In genomic region chr2:121041098-121041497, GRCm38 (mm10) we compare ENCODE assay signal across 8 mouse cellular contexts. TPM values are rescaled to one million over a fixed set of nuclear protein-coding genes. Genes with fewer than 3 reads are reported as not detected.
DNase-seq lines count a peak whose midpoint lies in the region; ATAC-seq lines count a peak whose summit lies in the region.

No protein-coding gene starts in this region.

- H3K27me3 ChIP-seq in embryonic facial prominence, embryonic 14.5 days (replicated peaks; ENCODE audit: control insufficient read depth, insufficient read depth, low read length) = no peaks in the 10 kb centered on the region

- no peak overlapping the region for H3K4me2 ChIP-seq in embryonic facial prominence, embryonic 14.5 days (ENCODE audit: low read depth, low read length)

- H3K4me1 ChIP-seq in embryonic facial prominence, embryonic 14.5 days (ENCODE audit: control insufficient read depth, insufficient read depth, low read length) = no peaks in the 10 kb centered on the region

- no peaks in the 10 kb centered on the region for H3K36me3 ChIP-seq in embryonic facial prominence, embryonic 14.5 days (ENCODE audit: control insufficient read depth, insufficient read depth, low read length)

- no peak for ATAC-seq in embryonic facial prominence, embryonic 14.5 days (ENCODE audit: low read depth)

- H3K9ac ChIP-seq in embryonic facial prominence, embryonic 14.5 days (ENCODE audit: low read depth, low read length) = no peak overlapping the region

- no peaks in the 10 kb centered on the region for H3K9me3 ChIP-seq in embryonic facial prominence, embryonic 14.5 days (ENCODE audit: control insufficient read depth, low read length)

- H3K4me3 ChIP-seq in embryonic facial prominence, embryonic 14.5 days (ENCODE audit: low read depth, low read length) = no peak overlapping the region

- peak; percentile 8 for DNase-seq in gastrocnemius, adult 18-20 months (ENCODE audit: low spot score)
- no peak for DNase-seq in gastrocnemius, postnatal 4 days (ENCODE audit: low spot score in 2 of 2)
- DNase-seq in urinary bladder, postnatal 25 days (ENCODE audit: low spot score) = peak; percentile 16
- no peak for DNase-seq in urinary bladder, adult 2 months (ENCODE audit: low spot score)
- DNase-seq in embryonic facial prominence, embryonic 14.5 days (ENCODE audit: low spot score) = peak; percentile 54
- DNase-seq in layer of hippocampus, postnatal 36 days = peak; percentile 15 to 16
- peak; percentile 71 for DNase-seq in retina, embryonic 14.5 days (ENCODE audit: low spot score)
- DNase-seq in ovary, adult 18-20 months (ENCODE audit: low spot score) = no peak

- H3K27ac ChIP-seq in embryonic facial prominence, embryonic 14.5 days (replicated peaks; ENCODE audit: low read depth, low read length) = no peak overlapping the region

- 51% methylated on average over 5 of the region's 5 CpGs for WGBS in embryonic facial prominence, embryonic 14.5 days

RNA-seq across cellular contexts. Expression of gene Epb42, which starts 4.2 kb away (rescaled TPM):
- not detected for total RNA-seq in gastrocnemius, adult 18-20 months (2021)
- under 1 TPM; 0.52 to 0.57 TPM for total RNA-seq in gastrocnemius, postnatal 4 days (2021)
- 0.22 and 0.38 TPM in 2 replicates for polyA plus RNA-seq in urinary bladder, adult 2 months (2012; rRNA removed)
- 0.71 and 1.5 TPM in 2 replicates for polyA plus RNA-seq in embryonic facial prominence, embryonic 14.5 days (2014; fragmentation: Nextera tagmentation; extraction: Ambion mirVana)
- total RNA-seq in layer of hippocampus, postnatal 36 days (2021) = not detected

RNA-seq across cellular contexts. Expression of gene Ccndbp1, which starts 32.9 kb away (rescaled TPM):
- 10 to 100 TPM; 32.8 to 37.9 TPM for total RNA-seq in gastrocnemius, adult 18-20 months (2021)
- total RNA-seq in gastrocnemius, postnatal 4 days (2021) = 10 to 100 TPM; 22.2 to 22.4 TPM
- polyA plus RNA-seq in urinary bladder, adult 2 months (2012; rRNA removed) = 61.7 and 71.0 TPM in 2 replicates
- polyA plus RNA-seq in embryonic facial prominence, embryonic 14.5 days (2014; fragmentation: Nextera tagmentation; extraction: Ambion mirVana) = 36.6 and 42.8 TPM in 2 replicates
- total RNA-seq in layer of hippocampus, postnatal 36 days (2021) = 10 to 100 TPM; 57.0 to 58.5 TPM

RNA-seq across cellular contexts. Expression of gene Tgm5, which starts 44.5 kb away (rescaled TPM):
- total RNA-seq in gastrocnemius, adult 18-20 months (2021) = under 1 TPM; 0.14 to 0.33 TPM
- under 1 TPM in 1 of 2 experiments, not detected in 1; 0.17 TPM for total RNA-seq in gastrocnemius, postnatal 4 days (2021)
- 2.1 and 3.3 TPM in 2 replicates for polyA plus RNA-seq in urinary bladder, adult 2 months (2012; rRNA removed)
- polyA plus RNA-seq in embryonic facial prominence, embryonic 14.5 days (2014; fragmentation: Nextera tagmentation; extraction: Ambion mirVana) = 0.38 and 0.86 TPM in 2 replicates
- total RNA-seq in layer of hippocampus, postnatal 36 days (2021) = not detected

Comparison
In these comparisons a context has a peak if more than half of its experiments do, and no peak if none do; other contexts are left out.
1. DNase-seq: peak in gastrocnemius, adult 18-20 months (single experiment), urinary bladder, postnatal 25 days (single experiment), embryonic facial prominence, embryonic 14.5 days (single experiment), layer of hippocampus, postnatal 36 days (2 of 2) and retina, embryonic 14.5 days (single experiment); none in gastrocnemius, postnatal 4 days (0 of 2), urinary bladder, adult 2 months (single experiment) and ovary, adult 18-20 months (single experiment).